Mouse (Mus musculus): ENCODE measurements around the gene Ppp1r21. TPM values are rescaled to one million over a fixed set of nuclear protein-coding genes. Genes with fewer than 3 reads are reported as not detected.

The Ppp1r21 gene
- total and polyA plus RNA-seq, 3 experiments: 11.1 to 16.2 TPM; not detected in 1

- no peaks in the 10 kb centered on the region; a peak in 1 of 4 replicates for H3K36me3 ChIP-seq (ENCODE audit: control insufficient read depth in 1 of 2, insufficient read depth in 2 of 2, low read length in 2 of 2)
- no peak for DNase-seq (ENCODE audit: low read depth, low spot score)
- no peak overlapping the region for H3K27ac ChIP-seq (ENCODE audit: control insufficient read depth, low read depth, low read length)
- H3K4me3 ChIP-seq (ENCODE audit: control insufficient read depth in 1 of 2, insufficient read depth in 1 of 2, low read depth in 2 of 2, low read length in 2 of 2): no peak overlapping the region
- no peaks in the 10 kb centered on the region for H3K9me3 ChIP-seq (replicated peaks; ENCODE audit: insufficient read depth, low read length)
- no peaks in the 10 kb centered on the region for H3K79me2 ChIP-seq (ENCODE audit: control insufficient read depth, insufficient read depth, low read length, poor library complexity)
- H3K4me1 ChIP-seq (ENCODE audit: control insufficient read depth in 1 of 2, insufficient read depth in 2 of 2, low read length in 2 of 2): no peaks in the 10 kb centered on the region
- H3K9ac ChIP-seq (ENCODE audit: control insufficient read depth, low read depth, low read length, poor library complexity, severe bottlenecking): no peak overlapping the region
- TF ChIP-seq EP300 (IDR thresholded peaks at IDR 0.05; ENCODE audit: low read depth in 1 of 2, low read length in 2 of 2): no peak
- H3K27me3 ChIP-seq (ENCODE audit: control insufficient read depth in 1 of 2, insufficient read depth in 2 of 2, low read length in 2 of 2): no peaks in the 10 kb centered on the region
Measured at GRCm38 (mm10) chr17:88494772-88495132, 35.2 kb upstream of the Ppp1r21 start.

- Histone ChIP-seq H3K4me1 (ENCODE audit: control insufficient read depth in 1 of 2, insufficient read depth in 2 of 2, low read length in 2 of 2) (no peaks in the 10 kb centered on the region), H3K4me3 (ENCODE audit: control insufficient read depth in 1 of 2, insufficient read depth in 1 of 2, low read depth in 2 of 2, low read length in 2 of 2) (no peak overlapping the region), H3K9me3 (replicated peaks; ENCODE audit: insufficient read depth, low read length) (no peaks in the 10 kb centered on the region), H3K27me3 (ENCODE audit: control insufficient read depth in 1 of 2, insufficient read depth in 2 of 2, low read length in 2 of 2) (no peaks in the 10 kb centered on the region), H3K9ac (ENCODE audit: control insufficient read depth, low read depth, low read length, poor library complexity, severe bottlenecking) (no peak overlapping the region), H3K79me2 (ENCODE audit: control insufficient read depth, insufficient read depth, low read length, poor library complexity) (no peaks in the 10 kb centered on the region), H3K36me3 (ENCODE audit: control insufficient read depth in 1 of 2, insufficient read depth in 2 of 2, low read length in 2 of 2) (no peaks in the 10 kb centered on the region), H3K27ac (ENCODE audit: control insufficient read depth, low read depth, low read length) (no peak overlapping the region)
- TF ChIP-seq CTCF (IDR thresholded peaks at IDR 0.05 in 2 of 3, conservative IDR thresholded peaks at IDR 0.05 in 1 of 3; ENCODE audit: control insufficient read depth in 1 of 3, insufficient read depth in 1 of 3, low read depth in 2 of 3, low read length in 3 of 3, poor library complexity in 1 of 3, severe bottlenecking in 1 of 3) (no peak), RAD21 (IDR thresholded peaks at IDR 0.05; ENCODE audit: low read depth, low read length) (no peak), MYB (IDR thresholded peaks at IDR 0.05; ENCODE audit: low read depth, low read length) (no peak), MEF2A (IDR thresholded peaks at IDR 0.05; ENCODE audit: extremely low read depth, insufficient replicate concordance, low read depth, low read length, poor library complexity, severe bottlenecking) (no peak), EP300 (IDR thresholded peaks at IDR 0.05; ENCODE audit: low read depth in 1 of 2, low read length in 2 of 2) (no peak), KAT2A (conservative IDR thresholded peaks at IDR 0.05; ENCODE audit: low read depth, low read length) (no peak), NELFE (IDR thresholded peaks at IDR 0.05; ENCODE audit: low read depth, low read length) (no peak), E2F4 (IDR thresholded peaks at IDR 0.05; ENCODE audit: borderline replicate concordance, low read depth, low read length) (no peak), USF1 (IDR thresholded peaks at IDR 0.05; ENCODE audit: low read depth, low read length) (no peak), NRF1 (IDR thresholded peaks at IDR 0.05; ENCODE audit: insufficient read depth, low read depth, low read length, poor library complexity, severe bottlenecking) (no peak), RCOR1 (IDR thresholded peaks at IDR 0.05; ENCODE audit: low read depth, low read length) (no peak), POLR2AphosphoS5 (IDR thresholded peaks at IDR 0.05; ENCODE audit: borderline replicate concordance, low read depth, low read length) (no peak), ETS1 (IDR thresholded peaks at IDR 0.05; ENCODE audit: low read depth, low read length) (no peak), TAL1 (IDR thresholded peaks at IDR 0.05; ENCODE audit: low read length) (no peak), SMC3 (IDR thresholded peaks at IDR 0.05; ENCODE audit: low read depth, low read length) (no peak), ZC3H11A (IDR thresholded peaks at IDR 0.05; ENCODE audit: low read depth, low read length) (no peak)
- DNase-seq (ENCODE audit: low read depth, low spot score): no peak
Measured at GRCm38 (mm10) chr17:88498090-88498682, 31.7 kb upstream of the Ppp1r21 start.

Measured in MEL (cell line).